Mouse (Mus musculus) retina, postnatal 7 days (tissue): ENCODE results near the gene Hcfc2.
A peak's percentile ranks its signal among the peaks of the same experiment; 100 is the strongest.

ENCODE experiments used
- DNase-seq: peaks from one replicate; pipeline ENCODE4 v3.0.0-alpha.2; 2012; ENCODE audit warnings: low read depth, low spot score

Gene Hcfc2

DNA sequence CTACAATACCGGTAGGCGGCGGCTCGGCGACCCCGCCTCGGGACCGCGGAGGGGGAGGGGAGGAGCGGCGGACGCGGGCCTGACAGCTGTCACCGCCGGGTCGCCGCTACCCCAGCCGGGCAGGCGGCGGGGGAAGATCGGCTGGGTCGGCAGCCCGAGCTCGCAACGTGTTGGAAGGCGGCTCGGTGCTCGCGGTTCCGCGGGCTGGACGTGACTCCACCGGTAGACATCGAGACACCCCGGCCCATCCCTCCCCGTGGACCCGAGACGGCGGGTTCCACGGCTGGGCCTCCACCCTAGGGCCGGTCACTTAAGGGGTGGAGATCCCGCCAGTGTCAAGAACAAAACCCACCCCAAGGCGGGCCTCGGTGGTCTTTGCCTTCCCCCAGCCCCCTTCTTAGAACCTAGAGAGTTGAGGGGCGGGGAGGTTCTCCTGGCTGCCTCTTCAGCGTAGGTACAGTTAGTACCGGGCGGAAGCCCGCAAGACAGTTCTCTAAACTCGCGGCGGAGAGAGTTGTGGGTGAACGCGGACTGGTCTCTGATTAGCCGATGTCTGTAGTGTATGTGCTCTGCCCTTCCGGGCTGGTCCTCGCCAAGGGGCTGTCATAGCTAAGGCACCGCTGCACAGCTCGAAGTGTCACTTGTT, 3.5 kb downstream of the Hcfc2 start:
- no peak for DNase-seq

- no peak for DNase-seq
Observed at GRCm38 (mm10) chr10:82741354-82741753, 45.4 kb downstream of the Hcfc2 start.

GRCm38 (mm10) chr10:82741876-82742275, 45.9 kb downstream of the Hcfc2 start:
- DNase-seq = no peak

- no peak for DNase-seq
Observed at GRCm38 (mm10) chr10:82742578-82742977, 46.6 kb downstream of the Hcfc2 start.

GRCm38 (mm10) chr10:82744296-82744695, 48.3 kb downstream of the Hcfc2 start:
- no peak for DNase-seq

GRCm38 (mm10) chr10:82745301-82745700, 49.3 kb downstream of the Hcfc2 start:
- DNase-seq = no peak

DNA sequence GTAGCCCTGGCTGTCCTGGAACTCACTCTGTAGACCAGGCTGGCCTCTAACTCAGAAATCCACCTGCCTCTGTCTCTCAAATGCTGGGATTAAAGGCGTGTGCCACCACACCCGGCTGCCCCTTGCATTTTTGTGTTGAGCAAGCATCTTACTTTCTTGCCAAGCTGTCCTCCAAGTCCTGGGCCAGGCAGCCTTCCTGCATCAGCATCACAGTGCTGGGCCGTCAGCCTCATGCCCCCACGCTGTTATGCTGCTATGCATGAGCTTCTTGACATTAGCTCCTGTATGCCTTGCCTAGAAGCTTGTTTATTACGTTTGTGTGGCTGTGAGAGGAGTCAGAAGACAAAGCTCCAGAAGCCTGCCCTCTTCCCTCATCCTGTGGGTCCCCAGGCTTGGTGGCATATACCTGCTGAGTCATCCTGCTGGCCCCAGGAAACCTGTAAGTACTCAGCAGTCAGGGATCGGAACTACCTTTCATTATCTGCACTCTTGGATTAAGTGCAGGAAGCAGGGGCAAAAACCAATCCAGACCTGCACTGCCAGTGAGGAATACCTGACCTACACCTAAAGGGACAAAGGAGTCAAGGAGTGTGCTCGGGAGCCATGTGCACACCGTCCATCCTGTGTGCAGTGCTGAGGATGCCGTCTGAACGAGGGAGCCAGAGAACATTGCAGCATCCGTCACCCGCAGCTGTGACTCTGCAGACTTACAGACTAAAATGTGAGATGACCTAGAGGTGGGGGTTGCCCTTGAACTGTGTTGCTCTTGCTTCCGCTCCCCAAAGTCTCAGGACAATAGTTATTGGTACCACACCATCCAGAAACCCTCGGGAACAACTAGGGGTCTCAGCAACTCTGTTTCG, 51.3 kb downstream of the Hcfc2 start:
- DNase-seq = no peak

- no peak for DNase-seq
Observed at GRCm38 (mm10) chr10:82750778-82751177, 54.8 kb downstream of the Hcfc2 start.

DNA sequence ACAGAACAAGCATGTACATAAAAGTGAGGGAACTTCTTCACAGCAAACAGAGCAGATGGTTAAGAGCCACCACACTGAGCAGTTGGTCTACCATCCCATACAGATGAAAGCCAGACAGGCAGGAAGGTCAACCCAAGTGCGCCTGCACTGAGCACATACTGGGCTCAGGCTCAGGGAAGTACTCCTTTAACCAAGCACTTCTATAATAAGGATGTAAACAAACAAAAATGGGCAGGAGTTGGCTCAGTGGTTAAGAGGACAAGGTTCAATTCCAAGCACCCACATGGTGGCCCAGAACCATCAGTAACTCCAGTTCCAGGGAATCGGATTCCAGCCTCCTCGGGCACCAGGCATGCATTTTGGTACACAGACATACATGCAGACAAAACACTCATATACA, 57.0 kb downstream of the Hcfc2 start:
- no peak for DNase-seq

DNA sequence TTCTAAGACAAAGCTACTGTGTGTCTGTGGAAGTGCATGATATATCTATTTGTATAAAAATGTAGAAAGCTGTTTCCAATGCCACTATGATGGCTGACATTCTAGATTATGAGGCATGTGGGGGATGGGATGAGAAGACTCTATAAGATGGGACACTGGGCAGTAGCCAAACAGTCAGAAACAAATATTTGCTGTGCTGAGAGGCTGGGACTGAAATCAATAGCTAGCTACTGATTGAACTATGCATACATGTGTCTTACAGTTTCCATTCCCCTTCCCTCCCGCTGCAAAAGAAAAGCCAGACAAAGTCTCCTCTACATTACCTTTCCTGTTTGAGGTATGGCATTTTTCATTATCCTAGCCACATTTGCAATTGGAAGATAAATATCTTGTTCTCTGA, 58.7 kb downstream of the Hcfc2 start:
- no peak for DNase-seq

DNA sequence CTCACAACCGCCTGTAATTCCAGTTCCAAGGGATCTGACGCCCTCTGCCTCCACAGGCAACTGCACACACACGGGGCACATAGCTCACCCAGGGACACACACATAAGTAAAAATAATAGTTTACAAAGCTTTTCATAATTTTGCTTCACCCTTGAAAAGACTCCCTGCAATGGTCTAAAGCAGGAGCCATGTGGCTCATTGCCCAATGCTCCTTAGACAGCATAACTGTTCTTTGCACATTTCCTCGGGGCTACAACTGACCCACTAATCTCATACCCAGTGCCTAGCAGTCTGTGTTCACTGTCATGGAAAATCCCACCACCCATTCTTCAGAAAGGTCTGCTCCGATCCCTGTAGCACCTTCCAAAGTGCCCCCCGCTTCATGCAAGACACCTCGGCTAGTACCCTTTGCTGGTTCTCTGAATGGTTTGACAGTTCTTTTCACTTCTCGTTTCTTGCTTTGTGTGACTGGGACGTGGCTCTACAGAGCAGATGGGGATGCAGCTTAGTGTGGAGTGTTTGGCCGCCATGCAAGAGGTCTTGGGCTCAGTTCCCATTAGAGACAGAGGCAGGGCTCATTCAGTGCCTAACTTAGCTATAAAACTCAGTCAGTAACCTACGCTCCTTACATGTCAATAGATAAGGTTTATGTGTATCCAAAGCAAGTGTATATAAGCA, 59.4 kb downstream of the Hcfc2 start:
- DNase-seq = no peak

GRCm38 (mm10) chr10:82756466-82756865, 60.5 kb downstream of the Hcfc2 start:
- DNase-seq = no peak

DNA sequence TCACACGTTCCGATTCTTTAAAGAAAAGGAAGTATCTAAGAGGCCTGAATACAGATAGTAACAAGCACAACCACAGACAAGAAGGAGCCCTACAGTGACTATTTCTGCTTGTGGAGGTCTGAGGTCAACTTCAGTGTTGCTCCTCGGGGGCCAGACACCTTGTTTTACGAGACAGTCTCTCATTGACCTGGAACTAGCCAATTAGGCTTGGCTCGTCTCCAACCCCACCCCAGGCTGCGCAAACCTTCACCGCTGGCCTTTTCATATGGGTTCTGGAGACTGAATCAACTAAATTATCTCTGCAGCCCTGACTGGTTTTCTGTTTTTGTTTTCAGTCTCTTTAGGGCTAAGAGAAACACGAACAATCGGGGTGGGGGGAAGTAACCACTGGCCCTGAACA, 61.4 kb downstream of the Hcfc2 start:
- no peak for DNase-seq

DNA sequence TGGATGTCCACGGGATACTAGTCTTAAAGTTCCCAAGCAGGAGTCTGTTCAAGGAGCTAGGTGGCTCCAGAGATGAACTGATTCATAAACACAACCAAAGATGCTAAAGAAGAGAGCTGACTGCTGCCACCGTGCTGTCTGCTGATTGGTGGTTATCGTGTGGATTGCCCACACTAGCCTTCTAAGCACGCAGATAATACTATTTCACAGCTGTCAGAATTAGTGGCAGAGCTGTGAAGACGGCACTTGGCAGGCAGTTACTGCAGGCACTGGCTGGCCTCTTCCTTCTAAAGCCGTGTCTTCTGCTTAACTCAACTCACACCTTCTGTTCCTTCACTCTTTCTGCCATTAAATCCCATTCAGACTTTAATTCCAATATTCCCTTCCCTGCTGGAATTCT, 62.4 kb downstream of the Hcfc2 start:
- DNase-seq = no peak

DNA sequence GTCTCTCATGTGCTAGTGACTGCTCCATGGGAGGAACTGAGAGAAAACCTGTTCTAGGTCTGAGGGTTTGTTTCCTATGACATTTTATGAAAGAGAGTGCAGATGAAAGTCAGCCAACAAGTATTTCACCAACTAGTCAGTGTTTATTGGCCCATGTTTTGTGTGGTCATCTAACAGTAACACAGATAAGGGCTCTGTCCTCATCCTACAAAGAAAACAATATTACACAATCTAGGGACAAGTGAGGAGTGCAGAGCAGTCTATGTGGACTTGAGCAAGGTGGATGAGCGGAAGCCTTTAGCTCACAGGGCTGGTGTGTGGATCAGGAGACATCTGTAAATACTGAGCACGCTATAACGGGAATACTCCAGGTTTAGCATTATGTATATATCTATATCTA, 62.9 kb downstream of the Hcfc2 start:
- no peak for DNase-seq

GRCm38 (mm10) chr10:82759706-82760105, 63.7 kb downstream of the Hcfc2 start:
- no peak for DNase-seq

GRCm38 (mm10) chr10:82761037-82761811, 65.3 kb downstream of the Hcfc2 start:
- no peak for DNase-seq

GRCm38 (mm10) chr10:82762756-82763681, 67.1 kb downstream of the Hcfc2 start:
- peak; percentile 8 for DNase-seq

DNA sequence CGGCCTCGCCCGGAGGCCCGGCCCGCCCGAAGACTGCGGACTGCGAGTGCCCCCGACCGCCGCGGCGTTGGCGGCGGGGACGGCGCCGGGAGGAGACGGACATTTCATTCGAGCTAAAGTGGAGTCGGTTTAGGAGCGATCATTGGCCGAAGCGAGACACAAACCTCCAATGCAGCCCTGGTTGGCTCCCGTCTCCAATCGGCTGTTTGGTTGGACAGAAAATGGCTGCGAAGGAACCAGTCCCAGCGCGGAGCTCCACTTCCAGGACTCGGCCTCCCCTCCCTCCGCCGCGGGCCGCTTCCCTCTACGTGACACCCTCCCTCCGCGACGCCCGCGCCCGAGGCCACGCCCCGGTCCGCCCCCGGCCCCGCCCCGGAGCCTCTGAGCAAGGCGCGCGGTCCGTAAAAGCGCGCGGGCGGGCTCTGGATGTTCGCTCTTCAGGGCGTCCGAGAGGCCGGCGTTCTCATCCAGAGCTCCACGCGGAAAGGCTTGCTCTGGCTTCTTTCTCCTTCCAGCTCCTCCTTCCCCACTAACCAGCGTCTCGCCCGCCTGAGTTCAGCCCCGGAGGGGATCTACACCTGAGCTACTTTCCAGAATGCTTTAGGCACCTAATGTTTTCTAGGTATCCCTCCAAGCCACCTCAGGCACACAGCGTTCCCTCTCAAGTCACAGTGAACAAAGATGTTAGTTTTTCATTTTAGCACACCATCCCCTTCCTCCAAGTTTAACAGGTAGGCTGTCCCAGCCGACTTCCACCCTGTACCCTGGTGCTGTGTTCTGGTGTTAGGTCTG, 68.1 kb downstream of the Hcfc2 start, which contains the start of gene Nfyb:
Gene Nfyb, minus strand, starts transcription at position 305 of the 792 bp plus-strand sequence.
- peak; percentile 97 for DNase-seq

GRCm38 (mm10) chr10:82768901-82769300, 72.9 kb downstream of the Hcfc2 start:
- no peak for DNase-seq
